Mouse (Mus musculus): ENCODE results near the gene Dnaaf3.
A peak's percentile ranks its signal among the peaks of the same experiment; 100 is the strongest.
"Not testable (repeated sequence)": the region's sequence is repeated elsewhere in the genome, so short reads cannot be mapped to it uniquely, and the experiment has no call there.

The Dnaaf3 gene

DNA sequence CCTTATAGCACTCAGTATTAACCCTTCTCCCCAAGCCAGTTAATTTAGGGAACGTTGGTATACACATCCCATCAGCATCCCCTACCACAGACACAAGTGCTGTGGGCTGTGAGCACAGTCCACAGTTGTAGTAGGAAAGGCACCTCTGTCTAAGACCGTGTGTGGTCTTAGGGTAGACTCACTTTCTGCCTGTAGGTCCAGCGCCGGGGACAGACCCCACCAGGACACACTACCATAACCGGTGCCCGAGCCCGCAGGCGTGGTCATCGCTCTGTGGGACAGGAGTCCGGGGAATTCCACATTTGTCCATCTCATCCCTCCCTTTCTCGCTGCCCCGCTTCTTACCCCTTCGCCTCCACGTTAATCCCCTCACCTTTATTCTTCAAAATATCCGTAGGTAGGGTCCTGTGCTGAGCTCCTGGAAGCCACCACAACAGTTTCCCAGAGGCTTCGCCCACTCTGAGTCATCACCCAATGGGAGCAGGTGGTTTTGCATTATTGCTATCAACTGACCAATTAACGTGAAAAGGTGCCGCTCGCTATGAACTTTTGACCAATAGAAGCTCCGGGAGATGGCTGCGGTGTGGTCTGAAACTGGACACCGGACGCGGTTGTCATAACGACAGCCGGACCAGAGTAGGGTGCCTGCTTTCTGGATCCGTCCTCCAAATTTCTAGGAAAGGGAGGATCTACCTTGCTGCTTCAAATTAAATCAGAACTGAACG is at the start of gene Dnaaf3:
Dnaaf3 (minus strand) TSS at position 449 of the 725 bp plus-strand sequence.
- peak; percentile 92 for DNase-seq (ENCODE audit: low read depth, low spot score)

DNA sequence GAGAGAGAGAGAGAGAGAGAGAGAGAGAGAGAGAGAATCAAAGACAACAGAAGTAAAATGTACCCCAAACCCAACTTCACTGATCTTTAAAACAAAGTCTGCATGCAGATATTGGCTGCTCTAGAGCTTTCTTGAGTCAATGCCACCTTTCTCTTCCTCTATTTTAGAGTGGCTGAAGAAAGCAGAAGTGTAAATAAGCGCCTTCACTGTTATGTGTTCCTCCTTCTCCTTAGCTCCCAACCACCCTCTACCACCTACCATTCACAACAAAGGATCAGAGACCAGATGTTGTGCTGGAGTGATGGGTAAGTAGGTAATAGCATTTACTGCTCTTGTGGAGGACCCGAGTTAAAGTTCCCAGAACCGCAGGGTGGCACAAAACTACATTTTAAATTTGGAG is 49.2 kb upstream of the Dnaaf3 start:
- DNase-seq (ENCODE audit: low read depth, low spot score): not testable (repeated sequence)

DNA sequence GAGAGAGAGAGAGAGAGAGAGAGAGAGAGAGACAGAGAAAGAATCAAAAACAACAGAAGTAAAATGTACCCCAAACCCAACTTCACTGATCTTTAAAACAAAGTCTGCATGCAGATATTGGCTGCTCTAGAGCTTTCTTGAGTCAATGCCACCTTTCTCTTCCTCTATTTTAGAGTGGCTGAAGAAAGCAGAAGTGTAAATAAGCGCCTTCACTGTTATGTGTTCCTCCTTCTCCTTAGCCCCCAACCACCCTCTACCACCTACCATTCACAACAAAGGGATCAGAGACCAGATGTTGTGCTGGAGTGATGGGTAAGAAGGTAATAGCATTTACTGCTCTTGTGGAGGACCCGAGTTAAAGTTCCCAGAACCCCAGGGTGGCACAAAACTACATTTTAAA is 40.1 kb upstream of the Dnaaf3 start:
- DNase-seq (ENCODE audit: low read depth, low spot score): not testable (repeated sequence)

DNA sequence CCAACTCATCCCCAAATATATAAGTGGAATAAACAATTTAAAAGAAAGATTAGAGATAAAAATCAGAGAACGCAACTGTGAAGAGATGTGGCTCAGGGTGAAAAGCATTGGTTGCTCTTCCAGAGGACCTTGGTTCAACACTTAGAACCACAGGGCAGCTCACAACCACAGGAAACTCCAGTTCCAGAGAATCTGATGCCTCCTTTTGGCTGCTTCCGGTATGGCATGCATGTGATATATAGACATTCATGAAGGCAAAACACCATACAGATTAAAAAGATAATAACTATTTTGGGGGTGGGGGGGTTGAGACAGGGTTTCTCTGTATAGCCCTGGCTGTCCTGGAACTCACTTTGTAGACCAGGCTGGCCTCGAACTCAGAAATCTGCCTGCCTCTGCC is 30.4 kb upstream of the Dnaaf3 start:
- peak; percentile 40 for DNase-seq (ENCODE audit: low read depth, low spot score)

DNA sequence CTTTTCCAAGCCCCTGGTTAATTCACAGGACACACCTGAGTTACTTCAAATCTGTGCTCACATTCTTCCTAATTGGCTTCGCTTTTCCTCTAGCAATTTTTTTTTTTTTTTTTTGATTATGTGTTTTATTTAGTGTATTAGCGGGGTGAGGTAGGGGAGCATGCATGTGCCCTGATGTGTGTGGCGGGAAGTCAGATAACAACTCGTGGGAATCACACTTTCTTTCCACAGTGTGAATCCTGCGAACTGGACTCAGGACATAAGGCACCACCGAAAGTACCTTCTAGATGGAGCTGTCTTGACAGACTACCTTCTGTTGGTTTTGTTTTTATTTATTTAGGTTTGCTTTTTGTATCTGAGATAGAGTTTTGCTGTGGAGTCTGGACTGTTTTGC is 24.9 kb upstream of the Dnaaf3 start:
- DNase-seq (ENCODE audit: low read depth, low spot score): no peak

DNA sequence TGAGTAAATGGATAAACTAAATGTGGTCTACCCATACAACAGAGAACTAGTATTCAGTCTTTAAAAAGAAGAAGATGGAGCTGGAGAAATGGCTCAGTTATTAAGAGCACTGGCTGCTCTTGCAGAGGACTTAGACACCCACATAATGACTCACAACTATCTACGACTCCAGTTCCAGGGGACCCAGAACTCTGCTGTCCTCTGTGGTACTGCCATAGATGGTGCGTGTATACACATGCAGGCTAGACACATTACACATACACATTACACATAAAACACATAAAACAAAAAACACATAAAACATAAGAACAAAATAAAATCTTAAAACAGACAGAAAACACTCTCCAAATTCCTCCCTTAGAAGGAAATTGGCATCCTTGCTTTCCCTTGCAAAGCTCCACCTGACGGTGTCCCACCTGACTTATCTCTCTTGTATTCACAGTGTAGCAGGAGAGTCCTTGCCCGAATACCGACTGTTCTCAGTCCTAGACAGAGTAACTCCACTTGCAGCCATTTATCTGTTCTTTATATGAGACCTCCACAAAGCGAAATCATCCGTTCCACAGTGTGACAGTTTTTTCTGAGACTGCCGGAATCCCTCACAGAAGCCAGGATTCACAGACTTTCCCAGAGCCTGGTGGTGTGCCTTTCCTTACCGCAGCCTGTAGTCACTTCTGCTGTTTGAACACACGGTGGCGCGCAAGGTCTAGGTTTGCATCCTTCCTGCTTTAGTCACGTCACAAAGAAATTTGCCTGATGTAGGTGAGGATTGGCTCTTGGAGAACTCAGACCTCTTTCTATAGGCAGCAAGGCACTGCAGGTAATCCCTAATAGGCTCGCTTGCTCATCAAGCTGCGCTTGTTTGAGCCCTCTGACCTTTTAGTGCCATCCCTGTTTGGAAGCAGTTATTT is 24.3 kb upstream of the Dnaaf3 start:
- peak; percentile 93 for DNase-seq (ENCODE audit: low read depth, low spot score)

DNA sequence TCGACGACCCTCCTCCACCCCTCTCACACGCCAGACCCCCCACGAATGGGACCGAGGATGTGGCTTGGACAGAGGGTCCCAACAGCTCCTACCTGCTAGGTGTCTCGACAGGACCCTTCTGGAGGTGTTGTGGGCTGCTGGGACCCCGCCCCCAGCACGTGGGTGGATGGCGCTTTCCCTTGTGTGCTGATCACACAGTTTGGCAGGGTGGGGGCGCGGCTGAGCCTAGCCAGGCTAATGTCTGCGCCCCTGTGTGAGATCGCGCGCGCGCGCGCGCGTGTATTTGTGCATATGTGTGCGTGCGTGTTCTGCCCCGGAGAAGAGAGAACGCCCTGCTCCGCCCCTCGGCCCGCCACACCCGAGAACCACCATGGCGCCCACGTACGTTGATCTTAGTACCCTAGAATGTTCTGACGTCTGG is 15.0 kb upstream of the Dnaaf3 start, which contains the start of gene Syt5:
Syt5 (minus strand) TSS at position 321 of the 421 bp plus-strand sequence.
- peak; percentile 74 for DNase-seq (ENCODE audit: low read depth, low spot score)

DNA sequence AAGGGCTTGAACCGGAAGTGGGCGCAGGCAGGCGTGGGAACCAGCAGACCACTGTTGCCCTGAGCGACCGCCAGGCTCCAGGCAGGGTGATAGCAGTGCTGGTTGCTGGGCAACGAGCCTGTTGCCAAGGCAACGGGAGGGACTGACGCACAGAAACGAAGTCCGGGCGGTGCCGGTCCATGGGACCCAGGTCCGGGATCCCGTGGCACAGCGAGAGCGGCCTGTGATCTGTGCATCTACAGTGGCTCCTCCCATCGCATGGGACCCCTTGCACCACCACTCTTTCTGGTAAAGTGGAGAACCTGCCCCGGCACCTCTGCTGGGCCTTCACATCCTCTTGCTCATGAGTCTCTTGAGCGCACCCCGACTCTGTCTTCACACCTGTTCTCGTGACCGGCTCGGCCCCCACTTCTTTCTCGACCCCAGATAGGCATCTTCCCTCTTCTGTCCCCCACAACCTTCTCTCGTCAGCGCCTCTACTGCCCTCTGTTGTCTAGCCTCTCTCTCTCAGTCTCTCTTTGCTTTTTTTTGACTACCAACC is 14.4 kb upstream of the Dnaaf3 start:
- DNase-seq (ENCODE audit: low read depth, low spot score): peak; percentile 93

DNA sequence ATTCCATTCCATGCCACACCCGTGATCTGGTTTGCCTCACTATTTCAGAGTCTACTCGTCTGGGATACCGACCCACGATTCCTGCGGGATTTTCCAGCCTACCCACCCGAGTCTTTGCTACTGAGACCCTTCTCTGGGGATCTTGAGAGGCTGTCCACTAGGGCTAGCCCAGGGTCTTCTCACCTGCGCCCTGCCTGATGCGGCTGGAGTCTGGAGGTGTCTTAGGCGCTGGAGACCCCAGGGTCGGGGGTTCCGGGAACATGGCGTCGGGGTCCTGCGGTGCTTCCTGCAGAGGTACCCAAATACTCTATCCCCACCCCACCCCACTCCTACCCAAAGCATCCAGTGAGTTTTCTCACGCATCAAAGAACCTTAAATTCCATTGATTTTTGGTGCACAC is 13.8 kb upstream of the Dnaaf3 start:
- DNase-seq (ENCODE audit: low read depth, low spot score): no peak

DNA sequence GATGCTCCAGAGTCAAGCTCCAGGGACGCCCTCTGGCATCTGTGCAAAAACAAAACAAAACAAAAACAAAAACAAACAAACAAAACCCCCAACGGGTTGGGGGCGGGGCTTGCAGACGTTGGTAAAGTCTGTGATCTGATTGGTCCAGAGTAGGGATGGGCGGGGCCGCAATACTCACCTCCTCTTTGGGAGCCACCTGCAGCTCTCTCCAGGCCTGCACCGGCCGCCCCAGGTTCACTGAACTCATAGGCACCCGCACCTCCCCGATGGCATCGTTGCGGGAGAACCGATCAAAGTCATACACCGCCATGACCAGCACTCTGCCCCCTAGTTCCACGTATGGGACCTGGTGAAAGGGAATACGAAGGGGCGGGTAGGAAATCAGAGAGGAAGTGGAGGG is 9.8 kb upstream of the Dnaaf3 start:
- DNase-seq (ENCODE audit: low read depth, low spot score): peak; percentile 83

DNA sequence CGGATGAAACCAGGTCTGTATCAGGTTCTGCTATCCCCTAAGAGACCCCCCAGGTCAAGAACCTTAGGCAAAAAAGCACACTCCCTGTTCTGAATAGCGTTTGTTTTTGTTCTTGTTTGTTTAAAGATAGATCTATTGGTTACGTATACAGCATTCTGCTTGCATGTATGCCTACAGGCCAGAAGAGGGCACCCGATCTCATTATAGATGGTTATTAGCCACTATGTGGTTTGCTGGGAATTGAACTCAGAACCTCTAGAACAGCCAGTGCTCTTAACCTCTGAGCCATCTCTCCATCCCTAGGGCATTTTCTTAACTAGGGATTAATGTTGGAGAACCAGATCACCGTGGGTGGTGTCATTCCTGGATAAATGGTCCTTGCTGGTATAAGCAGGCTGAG is 9.1 kb upstream of the Dnaaf3 start:
- peak; percentile 41 for DNase-seq (ENCODE audit: low read depth, low spot score)

DNA sequence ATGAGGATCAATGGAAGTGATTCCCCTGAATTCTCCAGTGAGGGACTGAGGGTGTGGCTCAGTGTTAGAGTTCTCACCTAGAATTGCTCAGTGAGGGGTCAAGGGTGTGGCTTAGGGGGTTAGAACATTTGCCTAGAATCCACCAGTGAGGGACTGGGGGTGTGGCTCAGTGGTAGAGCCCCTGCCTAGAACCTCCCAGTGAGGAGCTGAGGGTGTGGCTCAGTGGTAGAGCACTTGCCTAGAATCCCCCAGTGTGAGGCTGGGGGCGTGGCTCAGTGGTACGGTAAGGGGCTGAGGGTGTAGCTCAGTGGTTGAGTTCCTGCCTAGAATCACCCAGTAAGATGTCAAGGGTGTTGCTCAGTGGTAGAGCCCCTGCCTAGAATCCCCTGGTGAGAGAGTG is 6.8 kb upstream of the Dnaaf3 start:
- DNase-seq (ENCODE audit: low read depth, low spot score): peak; percentile 82

DNA sequence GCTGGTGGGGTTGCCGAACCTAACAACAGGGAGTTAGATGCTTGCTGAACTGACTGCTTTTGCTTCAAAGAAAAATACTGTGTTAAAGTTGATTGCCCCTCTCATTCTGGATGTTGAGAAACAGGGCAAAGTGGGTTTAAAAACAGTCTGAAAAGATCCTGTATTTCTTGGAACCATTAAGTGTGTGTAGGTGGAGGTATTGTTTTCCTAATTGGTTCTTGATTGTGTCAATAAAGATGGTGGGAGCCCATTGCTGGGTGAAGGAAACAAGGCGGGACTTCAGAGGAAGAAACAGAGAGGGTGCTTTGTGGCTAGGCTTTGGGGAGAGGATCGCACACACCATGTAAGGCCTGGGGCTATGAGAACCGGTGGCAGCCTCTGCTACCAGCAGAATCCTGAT is 4.9 kb upstream of the Dnaaf3 start:
- peak; percentile 86 for DNase-seq (ENCODE audit: low read depth, low spot score)

DNA sequence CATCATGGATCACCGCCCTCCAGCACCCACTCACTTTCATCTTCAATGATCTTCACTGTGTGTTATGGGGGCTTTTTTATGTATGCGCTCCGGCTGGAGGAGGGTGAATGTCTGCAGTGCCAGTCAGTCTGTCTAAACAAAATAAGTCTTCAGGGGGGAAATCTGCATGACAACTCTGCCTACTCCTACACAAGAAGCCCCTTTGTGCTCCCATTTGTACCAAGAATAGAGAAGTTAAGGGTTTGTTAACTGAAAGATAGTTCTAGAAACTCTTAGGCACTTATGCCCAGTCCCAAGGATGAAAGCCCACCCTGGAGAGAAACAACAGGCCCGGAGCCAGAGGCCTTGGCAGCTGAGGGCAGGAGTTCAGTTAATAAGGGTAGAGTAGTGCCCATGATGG is 4.1 kb upstream of the Dnaaf3 start:
- peak; percentile 49 for DNase-seq (ENCODE audit: low read depth, low spot score)

DNA sequence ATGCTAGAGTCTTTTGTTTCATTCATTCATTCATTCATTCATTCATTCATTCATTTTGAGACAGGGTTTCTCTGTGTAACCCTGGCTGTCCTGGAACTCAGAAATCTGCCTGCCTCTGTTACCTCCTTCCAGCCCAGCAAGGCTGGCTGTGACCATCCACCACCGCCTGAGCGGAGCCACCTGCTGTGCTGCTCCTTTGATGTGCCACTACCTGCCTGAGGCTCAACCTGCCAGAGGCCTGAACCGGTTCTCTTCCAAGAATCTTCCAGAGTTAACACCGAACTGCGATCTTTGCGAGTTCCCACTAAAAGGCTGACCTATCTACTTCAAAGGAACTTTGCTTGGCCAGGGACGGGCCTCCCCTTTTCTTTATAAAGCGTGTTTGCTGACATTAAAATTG is 2.1 kb downstream of the Dnaaf3 start:
- peak; percentile 86 for DNase-seq (ENCODE audit: low read depth, low spot score)

DNA sequence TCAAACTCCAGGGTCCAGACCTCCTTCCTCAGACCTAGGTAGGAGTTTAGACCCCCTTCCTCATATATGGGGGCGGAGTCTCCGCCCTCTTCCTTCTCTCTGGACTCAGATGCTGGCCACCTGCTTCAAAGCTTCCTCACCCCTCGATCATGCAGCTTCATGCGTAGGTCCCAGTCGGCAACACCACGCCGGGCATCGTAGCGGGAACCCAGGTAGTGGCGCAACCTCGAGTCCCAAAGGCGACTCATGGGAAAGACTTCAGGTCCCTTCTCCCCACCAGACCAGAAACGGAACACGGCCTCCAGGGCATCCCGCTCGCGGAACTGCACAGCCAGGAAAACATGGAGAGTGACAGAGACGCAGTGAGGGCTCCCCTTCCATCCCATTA is 5.0 kb downstream of the Dnaaf3 start:
- peak; percentile 27 for DNase-seq (ENCODE audit: low read depth, low spot score)

DNA sequence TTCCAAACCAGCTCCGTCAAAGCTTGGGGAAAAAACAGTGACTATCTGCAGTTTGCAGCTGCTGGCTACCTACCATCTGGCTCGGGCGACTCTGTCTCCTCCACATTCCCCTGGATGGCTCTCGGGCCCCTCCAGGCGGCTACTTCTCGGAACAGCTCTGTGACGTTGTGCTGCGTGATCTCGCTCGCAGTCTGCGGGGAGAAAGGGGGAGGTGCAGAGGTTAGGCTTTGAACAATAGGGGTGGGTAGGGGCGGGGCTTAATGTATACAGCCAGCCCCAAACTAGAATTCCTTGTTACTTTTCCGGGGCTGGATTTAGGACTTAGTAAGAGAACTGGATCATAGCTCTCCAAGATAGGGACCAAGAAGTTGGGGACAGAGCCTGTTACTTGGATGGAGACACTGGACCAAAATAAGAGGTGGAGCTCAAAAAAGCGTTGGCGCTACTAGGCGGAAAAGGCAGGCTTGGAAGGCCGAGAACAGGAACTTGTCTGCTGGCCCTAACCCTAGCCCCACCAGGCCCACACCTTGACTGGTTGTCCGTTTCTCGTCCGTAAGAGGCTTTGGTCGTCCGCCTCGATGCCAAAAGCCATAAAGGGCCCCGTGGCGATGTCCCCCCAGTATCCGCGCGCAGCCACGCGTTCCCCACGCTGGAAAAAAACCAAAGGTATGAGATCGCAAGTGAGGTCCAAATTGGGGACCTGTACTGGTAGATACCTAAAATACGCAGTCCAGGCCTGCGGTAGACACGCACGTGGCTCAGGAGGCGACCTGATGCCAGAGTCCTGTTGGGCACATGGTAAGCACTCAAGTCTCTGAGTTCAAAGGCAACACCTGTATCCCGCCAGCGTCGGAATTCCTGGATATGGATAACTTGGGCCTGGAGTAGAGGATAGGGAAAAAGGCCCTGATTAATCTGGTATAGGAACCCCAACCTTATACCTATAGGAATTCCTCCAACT is 5.6 kb downstream of the Dnaaf3 start:
- DNase-seq (ENCODE audit: low read depth, low spot score): peak; percentile 98

DNA sequence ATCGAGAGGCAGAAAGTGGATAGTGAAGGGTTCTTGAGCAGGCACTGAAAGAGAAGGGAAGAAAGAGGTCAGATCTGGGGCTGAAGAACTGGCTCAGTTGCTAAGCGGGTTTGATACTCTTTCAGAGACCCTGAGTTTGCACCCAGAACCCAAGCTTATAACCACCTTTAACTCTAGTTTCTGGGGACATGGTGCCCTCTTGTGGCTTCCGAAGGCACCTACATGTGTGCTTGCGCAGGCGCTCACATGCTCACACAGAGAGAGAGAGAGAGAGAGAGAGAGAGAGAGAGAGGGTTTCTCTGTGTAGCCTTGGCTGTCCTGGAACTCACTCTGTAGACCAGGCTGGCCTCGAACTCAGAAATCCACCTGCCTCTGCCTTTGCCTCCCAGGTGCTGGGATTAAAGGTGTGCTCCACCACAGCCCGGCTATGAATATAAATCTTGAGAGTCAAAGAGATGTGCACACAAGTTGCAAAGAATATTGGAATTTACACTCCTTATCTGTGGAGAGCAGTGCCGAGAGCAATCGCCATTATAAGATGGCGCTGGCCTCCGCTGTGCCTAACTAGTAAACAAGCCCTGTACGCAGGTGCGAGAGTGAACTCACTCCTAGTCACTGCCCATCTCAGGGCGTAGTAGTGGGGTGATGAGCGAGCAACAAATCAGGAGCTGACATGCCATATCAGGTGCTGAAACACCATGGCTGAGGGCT is 7.9 kb downstream of the Dnaaf3 start, which contains the start of gene Tnni3:
Tnni3 (minus strand) TSS at position 18 of the 711 bp plus-strand sequence.
- peak; percentile 87 for DNase-seq (ENCODE audit: low read depth, low spot score)

DNA sequence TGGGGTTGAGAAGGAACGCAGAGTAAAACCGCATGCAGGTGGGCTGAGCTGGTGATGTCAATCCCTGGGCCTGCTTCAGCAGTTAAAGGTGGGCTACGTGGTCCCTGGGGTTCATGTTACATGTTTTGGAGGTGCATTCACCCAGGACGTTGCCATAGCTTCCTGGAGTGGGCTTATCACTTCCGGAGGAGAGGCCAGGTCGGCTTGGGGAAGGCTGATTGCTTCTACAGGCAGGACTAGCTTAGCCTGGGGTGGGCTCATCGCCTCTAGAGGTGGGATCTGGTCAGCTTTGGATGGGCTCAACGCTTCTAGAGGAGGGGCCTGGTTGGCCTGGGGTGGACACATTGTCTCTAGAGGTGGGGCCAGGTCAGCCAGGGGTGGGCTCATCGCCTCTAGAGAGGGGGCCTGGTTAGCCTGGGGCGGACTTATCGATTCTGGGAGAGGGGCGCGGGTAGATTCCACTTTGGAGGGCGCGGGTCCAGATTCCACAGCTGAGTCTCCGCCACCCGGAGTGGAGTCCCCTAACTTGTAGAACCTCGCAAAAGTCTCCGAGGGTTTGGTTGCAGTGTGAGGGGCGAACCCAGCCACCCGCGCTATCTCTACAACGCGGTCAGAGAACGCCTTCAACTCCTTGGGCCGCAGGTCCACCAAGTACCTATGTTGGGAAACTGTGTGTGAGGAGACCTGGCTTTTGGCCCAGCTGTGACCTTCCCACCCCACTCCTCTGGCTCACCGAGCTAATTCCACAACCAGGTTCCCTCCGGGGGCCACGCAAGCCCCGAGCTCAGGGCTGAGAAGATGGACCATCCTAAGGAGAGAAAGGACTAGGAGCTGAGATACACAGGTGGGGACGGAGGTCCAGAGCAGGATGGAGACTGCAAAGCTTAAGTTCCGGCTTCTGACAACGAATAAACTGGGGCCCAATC is 8.8 kb downstream of the Dnaaf3 start:
- DNase-seq (ENCODE audit: low read depth, low spot score): no peak

All from ZHBTc4 (cell line).